8 mouse cellular contexts compared by ENCODE assay signal in genomic region chr16:90694719-90695118, GRCm38 (mm10). TPM values are rescaled to one million over a fixed set of nuclear protein-coding genes. Genes with fewer than 3 reads are reported as not detected.
DNase-seq lines count a peak whose midpoint lies in the region; ATAC-seq and TF ChIP-seq lines count a peak whose summit lies in the region.

No protein-coding gene starts in this region.

- H3K9ac ChIP-seq in forebrain, embryonic 14.5 days (ENCODE audit: low read length), result no peak overlapping the region
- no peak overlapping the region for H3K9ac ChIP-seq in forebrain, embryonic 15.5 days (replicated peaks)
- H3K9ac ChIP-seq in lung, embryonic 16.5 days (ENCODE audit: low read length), result no peak overlapping the region

- no peaks in the 10 kb centered on the region for H3K36me3 ChIP-seq in forebrain, embryonic 14.5 days (ENCODE audit: control insufficient read depth, insufficient read depth, low read length)
- no peaks in the 10 kb centered on the region for H3K36me3 ChIP-seq in forebrain, embryonic 15.5 days
- no peaks in the 10 kb centered on the region for H3K36me3 ChIP-seq in thymus, adult 2 months (ENCODE audit: control insufficient read depth, insufficient read depth, low read length)
- no peaks in the 10 kb centered on the region for H3K36me3 ChIP-seq in lung, embryonic 16.5 days (ENCODE audit: control insufficient read depth, insufficient read depth, low read length)
- no peaks in the 10 kb centered on the region for H3K36me3 ChIP-seq in forebrain, embryonic 10.5 days (replicated peaks)

- H3K4me2 ChIP-seq in forebrain, embryonic 14.5 days (ENCODE audit: low read length), result no peak overlapping the region
- no peak overlapping the region for H3K4me2 ChIP-seq in forebrain, embryonic 15.5 days (replicated peaks)
- no peak overlapping the region for H3K4me2 ChIP-seq in lung, embryonic 16.5 days (ENCODE audit: low read depth, low read length)

- 68% methylated on average over 9 of the region's 9 CpGs for WGBS in forebrain, embryonic 14.5 days
- 68% methylated on average over 9 of the region's 9 CpGs for WGBS in forebrain, embryonic 15.5 days
- 71% methylated on average over 9 of the region's 9 CpGs for WGBS in thymus, adult 2 months
- 63% methylated on average over 9 of the region's 9 CpGs for WGBS in lung, embryonic 16.5 days
- 65% methylated on average over 9 of the region's 9 CpGs for WGBS in forebrain, embryonic 10.5 days

- peak; percentile 46 for DNase-seq in forebrain, embryonic 14.5 days (ENCODE audit: low spot score)
- peak; percentile 61 for DNase-seq in thymus, adult 2 months
- DNase-seq in thymus, adult 18-20 months, result no peak
- peak; percentile 45 for DNase-seq in embryo, embryonic 9.5 days (ENCODE audit: extremely low spot score)
- peak; percentile 60 for DNase-seq in thymus, postnatal 0 days (ENCODE audit: low spot score)
- DNase-seq in forebrain, embryonic 10.5 days (ENCODE audit: extremely low spot score, low spot score), result no peak

- peak; percentile 20; the same call in 1 of the 2 replicates for ATAC-seq in forebrain, embryonic 14.5 days
- ATAC-seq in forebrain, embryonic 15.5 days (replicated peaks), result no peak
- no peak for ATAC-seq in lung, embryonic 16.5 days (ENCODE audit: low read depth)

- no peaks in the 10 kb centered on the region for H3K27me3 ChIP-seq in forebrain, embryonic 14.5 days (replicated peaks; ENCODE audit: control insufficient read depth, insufficient read depth, low read length)
- no peaks in the 10 kb centered on the region for H3K27me3 ChIP-seq in forebrain, embryonic 15.5 days
- H3K27me3 ChIP-seq in thymus, adult 2 months (ENCODE audit: control insufficient read depth, insufficient read depth, low read length), result no peaks in the 10 kb centered on the region
- H3K27me3 ChIP-seq in lung, embryonic 16.5 days (ENCODE audit: control insufficient read depth, insufficient read depth, low read depth, low read length), result no peaks in the 10 kb centered on the region
- no peaks in the 10 kb centered on the region for H3K27me3 ChIP-seq in forebrain, embryonic 10.5 days (ENCODE audit: poor library complexity, severe bottlenecking)

- no peak for TF ChIP-seq POLR2A in thymus, adult 2 months (IDR thresholded peaks at IDR 0.05; ENCODE audit: control insufficient read depth, extremely low read depth, insufficient read depth, low read length, poor library complexity)

- H3K4me1 ChIP-seq in forebrain, embryonic 14.5 days (ENCODE audit: control insufficient read depth, insufficient read depth, low read length), result no peaks in the 10 kb centered on the region; the same call in 1 of the 2 replicates
- H3K4me1 ChIP-seq in forebrain, embryonic 15.5 days, result peaks cover 6% of the 10 kb centered on the region; the same call in 1 of the 2 replicates
- no peaks in the 10 kb centered on the region for H3K4me1 ChIP-seq in thymus, adult 2 months (replicated peaks; ENCODE audit: control insufficient read depth, insufficient read depth, low read length)
- H3K4me1 ChIP-seq in lung, embryonic 16.5 days (replicated peaks; ENCODE audit: control insufficient read depth, insufficient read depth, low read length), result peaks cover 24% of the 10 kb centered on the region
- peaks cover 14% of the 10 kb centered on the region for H3K4me1 ChIP-seq in forebrain, embryonic 10.5 days

- no peak for TF ChIP-seq CTCF in thymus, adult 2 months (IDR thresholded peaks at IDR 0.05; ENCODE audit: borderline replicate concordance, control insufficient read depth, extremely low read depth, insufficient read depth, low read length, poor library complexity)

- no peak overlapping the region for H3K27ac ChIP-seq in forebrain, embryonic 14.5 days (ENCODE audit: low read depth, low read length)
- H3K27ac ChIP-seq in forebrain, embryonic 15.5 days (replicated peaks), result no peak overlapping the region
- no peak overlapping the region for H3K27ac ChIP-seq in thymus, adult 2 months (ENCODE audit: control insufficient read depth, insufficient read depth, low read length)
- H3K27ac ChIP-seq in lung, embryonic 16.5 days (ENCODE audit: low read length), result peak overlapping the region; percentile 87
- H3K27ac ChIP-seq in forebrain, embryonic 10.5 days, result no peak overlapping the region

- H3K4me3 ChIP-seq in forebrain, embryonic 14.5 days (ENCODE audit: low read depth, low read length), result no peak overlapping the region
- H3K4me3 ChIP-seq in forebrain, embryonic 15.5 days, result no peak overlapping the region
- H3K4me3 ChIP-seq in thymus, adult 2 months (ENCODE audit: control insufficient read depth, insufficient read depth, low read length), result no peak overlapping the region
- no peak overlapping the region for H3K4me3 ChIP-seq in lung, embryonic 16.5 days (ENCODE audit: low read length)
- no peak overlapping the region for H3K4me3 ChIP-seq in forebrain, embryonic 10.5 days

- no peaks in the 10 kb centered on the region for H3K9me3 ChIP-seq in forebrain, embryonic 14.5 days (replicated peaks; ENCODE audit: control insufficient read depth, low read length)
- H3K9me3 ChIP-seq in forebrain, embryonic 15.5 days, result no peaks in the 10 kb centered on the region
- no peaks in the 10 kb centered on the region for H3K9me3 ChIP-seq in lung, embryonic 16.5 days (ENCODE audit: control insufficient read depth, low read length)
- H3K9me3 ChIP-seq in forebrain, embryonic 10.5 days, result no peaks in the 10 kb centered on the region

RNA-seq across cellular contexts. Expression of gene Mis18a, which starts 32.5 kb away (rescaled TPM):
- polyA plus RNA-seq in forebrain, embryonic 14.5 days (2014; fragmentation: Nextera tagmentation; extraction: Ambion mirVana), result 56.5 and 57.8 TPM in 2 replicates
- 50.4 and 50.8 TPM in 2 replicates for polyA plus RNA-seq in forebrain, embryonic 15.5 days (2015; fragmentation: Nextera tagmentation; extraction: Ambion mirVana)
- 44.7 and 46.3 TPM in 2 replicates for polyA plus RNA-seq in thymus, adult 2 months (2012; rRNA removed)
- polyA plus RNA-seq in lung, embryonic 16.5 days (2015; fragmentation: Nextera tagmentation; extraction: Ambion mirVana), result 72.2 and 82.1 TPM in 2 replicates
- polyA plus RNA-seq in thymus, postnatal 0 days (2015; fragmentation: Nextera tagmentation; extraction: Ambion mirVana), result 94.3 and 99.2 TPM in 2 replicates
- polyA plus RNA-seq in forebrain, embryonic 10.5 days (2016; fragmentation: Nextera tagmentation; extraction: Ambion mirVana), result 111 and 113 TPM in 2 replicates

RNA-seq across cellular contexts. Expression of gene Mrap, which starts 43.3 kb away (rescaled TPM):
- 0.23 TPM in 1 of 2 replicates, not detected in the other for polyA plus RNA-seq in forebrain, embryonic 14.5 days (2014; fragmentation: Nextera tagmentation; extraction: Ambion mirVana)
- not detected in 2 replicates for polyA plus RNA-seq in forebrain, embryonic 15.5 days (2015; fragmentation: Nextera tagmentation; extraction: Ambion mirVana)
- 39.0 and 41.1 TPM in 2 replicates for polyA plus RNA-seq in thymus, adult 2 months (2012; rRNA removed)
- polyA plus RNA-seq in lung, embryonic 16.5 days (2015; fragmentation: Nextera tagmentation; extraction: Ambion mirVana), result 4.6 and 5.1 TPM in 2 replicates
- polyA plus RNA-seq in thymus, postnatal 0 days (2015; fragmentation: Nextera tagmentation; extraction: Ambion mirVana), result 1.8 and 1.9 TPM in 2 replicates
- 2.4 and 2.6 TPM in 2 replicates for polyA plus RNA-seq in forebrain, embryonic 10.5 days (2016; fragmentation: Nextera tagmentation; extraction: Ambion mirVana)

Comparison
In these comparisons a context has a peak if more than half of its experiments do, and no peak if none do; other contexts are left out.
1. DNase-seq: peak in forebrain, embryonic 14.5 days (single experiment), thymus, adult 2 months (single experiment), embryo, embryonic 9.5 days (single experiment) and thymus, postnatal 0 days (single experiment); none in thymus, adult 18-20 months (0 of 2) and forebrain, embryonic 10.5 days (single experiment).